Mouse (Mus musculus): ENCODE measurements around the gene Lims1.

- TF ChIP-seq CTCF (IDR thresholded peaks at IDR 0.05; ENCODE audit: control insufficient read depth, insufficient read depth, insufficient replicate concordance, low read depth, low read length) (no peak), POLR2A (IDR thresholded peaks at IDR 0.05; ENCODE audit: control insufficient read depth, low read depth, low read length) (no peak)
Observed at GRCm38 (mm10) chr10:58373829-58374228, 50.6 kb downstream of the Lims1 start.
